Mouse (Mus musculus): ENCODE data around the gene Hnrnpm.

The Hnrnpm gene

DNA sequence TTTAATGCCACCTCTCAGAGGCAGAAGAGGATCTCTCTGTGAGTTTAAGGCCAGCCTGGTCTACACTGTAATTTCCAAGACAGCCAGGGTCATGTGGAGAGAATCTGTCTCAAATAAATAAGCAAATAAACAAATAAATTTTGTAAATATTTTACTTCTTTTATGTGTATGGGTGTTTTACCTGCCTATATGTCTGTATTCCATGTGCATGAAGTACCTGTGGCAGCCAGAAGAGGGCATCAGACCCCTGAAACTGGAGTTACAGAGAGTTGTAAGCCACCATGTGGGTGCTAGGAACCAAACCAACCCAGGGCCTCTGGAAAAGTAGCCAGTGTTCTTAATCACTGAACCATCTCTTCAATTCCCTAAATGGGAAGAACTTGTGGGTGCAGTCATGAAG lies 89.4 kb downstream of the Hnrnpm start:
- no peak for DNase-seq
